Mouse (Mus musculus): ENCODE data around the gene Zfpm1. TPM values are rescaled to one million over a fixed set of nuclear protein-coding genes. Genes with fewer than 3 reads are reported as not detected.
A peak's percentile ranks its signal among the peaks of the same experiment; 100 is the strongest.

Gene Zfpm1
- polyA plus RNA-seq, 1 experiment = 73.3 TPM

- no peak for DNase-seq (ENCODE audit: low read depth in 1 of 2, low spot score in 2 of 2)
- Histone ChIP-seq H3K4me3 (ENCODE audit: extremely low read depth, insufficient read depth, insufficient read length) (no peak within 1 kb of the TSS), H3K27ac (ENCODE audit: insufficient read depth, low read length) (no peak within 1 kb of the TSS), H3K4me1 (ENCODE audit: control insufficient read depth, insufficient read depth, insufficient read length) (no peaks in the 10 kb centered on the region), H3K27me3 (ENCODE audit: control insufficient read depth, insufficient read depth, low read length) (no peaks in the 10 kb centered on the region), H3K36me3 (ENCODE audit: control insufficient read depth, insufficient read depth, low read length) (no peaks in the 10 kb centered on the region)
- 85% methylated on average over 7 of the region's 7 CpGs for WGBS
- TF ChIP-seq CTCF (IDR thresholded peaks at IDR 0.05; ENCODE audit: extremely low read depth, insufficient read depth, insufficient read length, insufficient replicate concordance) (no peak), POLR2A (IDR thresholded peaks at IDR 0.05; ENCODE audit: low read depth, low read length) (no peak)
Observed at GRCm38 (mm10) chr8:122360696-122361416, 78.9 kb downstream of the Zfpm1 start, which contains the start of gene Trhr2. Trhr2 (minus strand) TSS chr8:122360746.

- no peaks in the 10 kb centered on the region for H3K36me3 ChIP-seq (ENCODE audit: control insufficient read depth, insufficient read depth, low read length)
- H3K4me3 ChIP-seq (ENCODE audit: extremely low read depth, insufficient read depth, insufficient read length) = no peak overlapping the region
- no peak for TF ChIP-seq CTCF (IDR thresholded peaks at IDR 0.05; ENCODE audit: extremely low read depth, insufficient read depth, insufficient read length, insufficient replicate concordance)
- TF ChIP-seq POLR2A (IDR thresholded peaks at IDR 0.05; ENCODE audit: low read depth, low read length) = no peak
- no peaks in the 10 kb centered on the region for H3K27me3 ChIP-seq (ENCODE audit: control insufficient read depth, insufficient read depth, low read length)
- 75% methylated on average over 5 of the region's 5 CpGs for WGBS
- H3K4me1 ChIP-seq (ENCODE audit: control insufficient read depth, insufficient read depth, insufficient read length) = no peaks in the 10 kb centered on the region
- H3K27ac ChIP-seq (ENCODE audit: insufficient read depth, low read length) = no peak overlapping the region
- no peak for DNase-seq (ENCODE audit: low read depth in 1 of 2, low spot score in 2 of 2)
Observed at GRCm38 (mm10) chr8:122362271-122362670, 80.3 kb downstream of the Zfpm1 start.

GRCm38 (mm10) chr8:122362967-122363366 is 81.0 kb downstream of the Zfpm1 start:
- Histone ChIP-seq H3K36me3 (ENCODE audit: control insufficient read depth, insufficient read depth, low read length) (no peaks in the 10 kb centered on the region), H3K4me3 (ENCODE audit: extremely low read depth, insufficient read depth, insufficient read length) (no peak overlapping the region), H3K27me3 (ENCODE audit: control insufficient read depth, insufficient read depth, low read length) (no peaks in the 10 kb centered on the region), H3K27ac (ENCODE audit: insufficient read depth, low read length) (no peak overlapping the region), H3K4me1 (ENCODE audit: control insufficient read depth, insufficient read depth, insufficient read length) (no peaks in the 10 kb centered on the region)
- DNase-seq (ENCODE audit: low read depth in 1 of 2, low spot score in 2 of 2) = no peak
- 57% methylated on average over 8 of the region's 8 CpGs for whole genome bisulfite sequencing
- no peak for TF ChIP-seq POLR2A (IDR thresholded peaks at IDR 0.05; ENCODE audit: low read depth, low read length)
- TF ChIP-seq CTCF (IDR thresholded peaks at IDR 0.05; ENCODE audit: extremely low read depth, insufficient read depth, insufficient read length, insufficient replicate concordance) = no peak

- WGBS = 85% methylated on average over 10 of the region's 10 CpGs
- no peak overlapping the region for H3K27ac ChIP-seq (ENCODE audit: insufficient read depth, low read length)
- DNase-seq (ENCODE audit: low read depth in 1 of 2, low spot score in 2 of 2) = no peak
- no peak for TF ChIP-seq CTCF (IDR thresholded peaks at IDR 0.05; ENCODE audit: extremely low read depth, insufficient read depth, insufficient read length, insufficient replicate concordance)
- no peak for TF ChIP-seq POLR2A (IDR thresholded peaks at IDR 0.05; ENCODE audit: low read depth, low read length)
- H3K4me3 ChIP-seq (ENCODE audit: extremely low read depth, insufficient read depth, insufficient read length) = no peak overlapping the region
- no peaks in the 10 kb centered on the region for H3K36me3 ChIP-seq (ENCODE audit: control insufficient read depth, insufficient read depth, low read length)
- no peaks in the 10 kb centered on the region for H3K27me3 ChIP-seq (ENCODE audit: control insufficient read depth, insufficient read depth, low read length)
- no peaks in the 10 kb centered on the region for H3K4me1 ChIP-seq (ENCODE audit: control insufficient read depth, insufficient read depth, insufficient read length)
Observed at GRCm38 (mm10) chr8:122368494-122368893, 86.6 kb downstream of the Zfpm1 start.

GRCm38 (mm10) chr8:122369665-122370064 is 87.7 kb downstream of the Zfpm1 start:
- Histone ChIP-seq H3K4me1 (ENCODE audit: control insufficient read depth, insufficient read depth, insufficient read length) (no peaks in the 10 kb centered on the region), H3K4me3 (ENCODE audit: extremely low read depth, insufficient read depth, insufficient read length) (no peak overlapping the region), H3K36me3 (ENCODE audit: control insufficient read depth, insufficient read depth, low read length) (no peaks in the 10 kb centered on the region), H3K27me3 (ENCODE audit: control insufficient read depth, insufficient read depth, low read length) (no peaks in the 10 kb centered on the region), H3K27ac (ENCODE audit: insufficient read depth, low read length) (no peak overlapping the region)
- peak in 1 of 2 experiments; percentile 41 for DNase-seq (ENCODE audit: low read depth in 1 of 2, low spot score in 2 of 2)
- 18% methylated on average over 9 of the region's 9 CpGs for WGBS
- TF ChIP-seq CTCF (IDR thresholded peaks at IDR 0.05; ENCODE audit: extremely low read depth, insufficient read depth, insufficient read length, insufficient replicate concordance) = peak; percentile 68; the same call in 1 of the 2 replicates
- TF ChIP-seq POLR2A (IDR thresholded peaks at IDR 0.05; ENCODE audit: low read depth, low read length) = no peak

- 57% methylated on average over 6 of the region's 6 CpGs for WGBS
Observed at GRCm38 (mm10) chr8:122371706-122372105, 89.8 kb downstream of the Zfpm1 start.

GRCm38 (mm10) chr8:122375320-122375719 is 93.4 kb downstream of the Zfpm1 start:
- TF ChIP-seq CTCF (IDR thresholded peaks at IDR 0.05; ENCODE audit: extremely low read depth, insufficient read depth, insufficient read length, insufficient replicate concordance) = no peak
- no peak for TF ChIP-seq POLR2A (IDR thresholded peaks at IDR 0.05; ENCODE audit: low read depth, low read length)
- no peak overlapping the region for H3K27ac ChIP-seq (ENCODE audit: insufficient read depth, low read length)
- no peak overlapping the region for H3K4me3 ChIP-seq (ENCODE audit: extremely low read depth, insufficient read depth, insufficient read length)

More at GRCm38 (mm10) chr8:122371706-122372105, 89.8 kb downstream of the Zfpm1 start:
- Histone ChIP-seq H3K36me3 (ENCODE audit: control insufficient read depth, insufficient read depth, low read length) (no peaks in the 10 kb centered on the region), H3K4me3 (ENCODE audit: extremely low read depth, insufficient read depth, insufficient read length) (no peak overlapping the region), H3K4me1 (ENCODE audit: control insufficient read depth, insufficient read depth, insufficient read length) (no peaks in the 10 kb centered on the region), H3K27ac (ENCODE audit: insufficient read depth, low read length) (no peak overlapping the region), H3K27me3 (ENCODE audit: control insufficient read depth, insufficient read depth, low read length) (no peaks in the 10 kb centered on the region)
- DNase-seq (ENCODE audit: low read depth in 1 of 2, low spot score in 2 of 2) = no peak
- TF ChIP-seq POLR2A (IDR thresholded peaks at IDR 0.05; ENCODE audit: low read depth, low read length) (no peak), CTCF (IDR thresholded peaks at IDR 0.05; ENCODE audit: extremely low read depth, insufficient read depth, insufficient read length, insufficient replicate concordance) (no peak)

More at GRCm38 (mm10) chr8:122375320-122375719, 93.4 kb downstream of the Zfpm1 start:
- DNase-seq (ENCODE audit: low read depth in 1 of 2, low spot score in 2 of 2) = no peak
- 95% methylated on average over 7 of the region's 7 CpGs for WGBS
- Histone ChIP-seq H3K27me3 (ENCODE audit: control insufficient read depth, insufficient read depth, low read length) (no peaks in the 10 kb centered on the region), H3K36me3 (ENCODE audit: control insufficient read depth, insufficient read depth, low read length) (peaks cover 3% of the 10 kb centered on the region), H3K4me1 (ENCODE audit: control insufficient read depth, insufficient read depth, insufficient read length) (no peaks in the 10 kb centered on the region; the same call in 1 of the 2 replicates)
